Mouse (Mus musculus) heart, postnatal 0 days (tissue): ENCODE measurements around the gene Creg2.

Experiments
- CTCF ChIP-seq: IDR thresholded peaks from 2 replicates; pipeline ENCODE4 v1.5.1; 2016; ENCODE audit warnings: antibody characterized with exemption, control low read depth, low read depth
- EP300 ChIP-seq: IDR thresholded peaks from 2 replicates; pipeline ENCODE4 v1.6.1; 2016; ENCODE audit warnings: antibody characterized with exemption, low read depth

DNA sequence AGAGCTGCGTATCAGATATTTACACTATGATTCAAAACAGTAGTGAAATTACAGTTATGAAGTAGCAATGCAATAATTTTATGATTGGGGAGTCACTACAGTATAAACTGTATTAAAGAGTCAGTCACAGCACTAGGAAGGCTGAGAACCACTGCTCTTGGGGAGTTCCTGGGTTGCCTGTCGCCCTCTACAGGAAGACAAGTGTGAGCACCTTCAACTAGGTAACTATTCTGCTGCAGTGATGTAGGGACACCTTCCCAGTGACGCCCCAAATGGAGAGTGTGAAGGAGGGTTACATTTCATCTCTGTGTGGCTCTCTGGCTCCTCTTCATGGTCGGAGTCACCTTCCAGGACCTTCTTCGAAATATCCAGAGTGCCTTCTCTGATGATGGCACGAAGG lies 29.3 kb upstream of the Creg2 start:
- TF ChIP-seq CTCF (peak; percentile 29; the same call in 1 of the 2 replicates), EP300 (no peak)
